Mouse (Mus musculus): ENCODE results near the gene Pigf.
"Not testable (repeated sequence)": the region's sequence is repeated elsewhere in the genome, so short reads cannot be mapped to it uniquely, and the experiment has no call there.

Gene Pigf

DNA sequence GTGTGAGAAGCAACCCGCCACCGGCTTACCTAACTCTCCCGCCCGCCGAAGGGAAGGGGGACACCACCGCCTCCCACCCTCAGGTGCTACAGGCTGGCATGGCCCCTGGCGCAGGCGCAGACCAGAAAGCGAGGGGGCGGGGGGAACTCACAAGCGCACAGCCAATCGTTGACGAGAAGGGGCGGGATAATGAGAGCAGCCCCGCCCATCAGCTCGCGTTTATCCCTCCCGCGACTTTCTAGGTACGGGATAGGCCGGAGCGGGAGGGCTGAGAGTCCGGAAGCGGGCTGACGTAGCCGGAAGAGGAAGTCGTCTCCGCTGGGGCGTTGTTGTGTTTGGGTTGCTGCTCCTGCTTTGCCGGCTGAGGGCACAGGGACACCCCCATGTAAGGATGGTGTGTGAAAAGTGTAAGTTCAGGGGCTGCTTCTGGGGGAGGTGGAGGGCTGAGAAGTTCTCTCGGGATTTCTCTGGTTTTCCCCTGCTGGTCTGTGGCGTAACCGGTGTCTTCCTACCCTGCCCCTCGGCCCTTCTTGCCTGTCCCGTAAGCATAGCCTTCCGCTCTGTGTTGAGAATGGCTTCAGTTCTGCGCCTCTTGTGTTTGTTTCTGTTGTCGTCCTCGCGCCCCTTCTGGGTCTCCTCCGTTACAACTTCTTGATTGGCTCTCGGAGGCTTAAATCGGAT lies at the start of gene Pigf, which contains the start of gene Cript:
TSS of gene Pigf (minus strand) at position 138 of the 681 bp plus-strand sequence.
TSS of gene Cript (plus strand) at position 282 of the 681 bp plus-strand sequence.
- DNase-seq (ENCODE audit: inconsistent ontology term) = peak; percentile 97

DNA sequence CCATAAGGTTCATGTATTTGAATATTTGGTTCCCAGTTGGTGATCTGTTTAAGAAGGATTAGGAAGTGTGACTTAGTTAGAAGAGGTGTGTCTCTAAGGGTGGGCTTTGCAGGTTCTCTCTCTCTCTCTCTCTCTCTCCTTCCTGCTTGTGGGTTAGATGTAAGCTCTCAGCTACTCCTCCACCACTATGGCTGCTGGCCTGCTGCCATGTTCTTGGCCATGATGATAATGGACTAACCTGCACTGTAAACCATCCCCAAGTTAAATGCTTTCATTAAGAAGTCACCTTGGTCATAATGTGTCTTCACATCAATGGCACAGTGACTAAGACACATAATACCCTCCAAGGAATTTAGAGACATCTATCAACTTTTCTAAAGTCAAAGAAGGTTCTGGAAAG lies 48.3 kb upstream of the Pigf start:
- no peak for DNase-seq (ENCODE audit: inconsistent ontology term)

DNA sequence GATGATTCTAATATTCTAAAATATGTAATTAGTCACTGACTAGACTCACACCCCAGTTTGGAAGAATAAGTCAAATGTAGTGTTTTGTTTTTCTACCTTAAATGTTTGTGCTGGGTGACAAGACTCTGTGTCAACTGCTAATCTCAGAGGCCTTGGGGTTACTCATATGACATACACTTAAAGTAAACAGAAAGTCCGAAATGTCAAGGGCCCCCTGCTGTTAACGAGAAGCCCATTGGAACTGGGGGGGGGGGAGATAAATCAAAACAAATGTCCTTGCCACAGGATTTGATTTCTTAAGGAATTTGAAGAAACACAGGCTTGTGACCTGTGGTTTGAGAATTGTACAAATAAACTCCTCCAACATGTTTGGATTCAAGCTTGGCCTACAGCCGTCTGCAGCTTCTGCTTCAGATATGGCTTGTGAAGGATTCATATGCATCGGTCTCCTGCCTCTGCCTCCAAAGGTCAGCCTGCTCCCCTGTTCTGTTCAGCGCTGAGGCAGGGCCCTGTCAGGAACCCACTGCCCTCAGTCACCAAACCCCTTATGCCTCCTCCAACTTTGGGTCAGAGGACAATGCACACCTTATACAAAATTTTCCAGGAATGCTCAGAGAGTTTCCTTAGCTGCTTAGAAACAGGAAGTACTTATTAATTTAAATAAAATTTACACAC lies 47.7 kb upstream of the Pigf start:
- no peak for DNase-seq (ENCODE audit: inconsistent ontology term)

DNA sequence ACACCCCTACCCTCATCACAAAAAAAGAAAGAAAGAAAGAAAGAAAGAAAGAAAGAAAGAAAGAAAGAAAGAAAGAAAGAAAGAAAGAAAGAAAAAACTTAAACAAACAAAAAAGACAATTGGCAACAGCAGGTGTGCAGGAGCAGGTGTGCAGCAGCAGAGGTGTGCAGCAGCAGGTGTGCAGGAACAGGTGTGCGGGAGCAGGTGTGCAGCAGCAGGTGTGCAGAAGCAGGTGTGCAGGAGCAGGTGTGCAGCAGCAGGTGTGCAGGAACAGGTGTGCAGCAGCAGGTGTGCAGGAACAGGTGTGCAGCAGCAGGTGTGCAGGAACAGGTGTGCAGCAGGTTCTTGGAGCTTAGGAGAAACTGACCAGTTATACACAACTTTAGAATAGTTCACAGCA lies 47.0 kb upstream of the Pigf start:
- not testable (repeated sequence) for DNase-seq (ENCODE audit: inconsistent ontology term)

DNA sequence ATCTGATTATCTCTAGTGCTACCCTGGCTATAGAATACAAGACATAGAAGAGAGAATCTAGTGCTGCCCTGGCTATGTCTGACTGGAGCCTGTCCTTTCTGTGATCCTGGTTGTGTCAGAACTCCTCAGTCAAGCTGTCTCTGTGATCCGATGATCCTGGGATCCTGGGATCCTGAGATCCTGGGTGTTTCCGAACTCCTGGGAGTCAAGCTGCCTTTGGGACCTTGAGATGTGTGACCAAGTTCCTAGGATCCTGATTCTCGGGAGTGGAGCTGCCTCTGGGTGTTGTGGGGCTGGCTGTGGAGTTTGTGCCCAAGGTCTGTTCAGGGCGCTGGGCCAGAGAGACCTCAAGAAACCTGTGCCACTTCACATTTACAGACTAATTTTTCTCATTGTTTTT lies 43.8 kb upstream of the Pigf start:
- no peak for DNase-seq (ENCODE audit: inconsistent ontology term)

DNA sequence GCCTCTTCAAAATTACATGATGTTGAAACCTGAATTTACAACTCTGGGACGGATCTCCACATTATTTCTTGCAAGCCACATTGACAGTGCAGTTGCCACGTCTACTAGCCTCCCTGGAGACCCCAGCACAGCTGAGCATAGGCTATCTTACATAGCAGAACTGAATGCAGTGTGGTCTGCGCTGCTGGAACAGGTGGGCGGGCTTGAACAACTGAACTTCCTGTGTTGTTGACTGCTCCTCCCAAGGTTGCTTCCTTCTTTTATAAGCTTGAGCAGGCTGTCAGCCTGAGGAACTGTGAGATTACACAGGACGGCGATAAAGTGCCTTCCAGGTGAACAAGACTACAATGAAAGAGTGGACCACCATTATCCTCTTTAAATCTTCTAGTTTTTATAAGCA lies 38.8 kb upstream of the Pigf start:
- DNase-seq (ENCODE audit: inconsistent ontology term) = no peak

DNA sequence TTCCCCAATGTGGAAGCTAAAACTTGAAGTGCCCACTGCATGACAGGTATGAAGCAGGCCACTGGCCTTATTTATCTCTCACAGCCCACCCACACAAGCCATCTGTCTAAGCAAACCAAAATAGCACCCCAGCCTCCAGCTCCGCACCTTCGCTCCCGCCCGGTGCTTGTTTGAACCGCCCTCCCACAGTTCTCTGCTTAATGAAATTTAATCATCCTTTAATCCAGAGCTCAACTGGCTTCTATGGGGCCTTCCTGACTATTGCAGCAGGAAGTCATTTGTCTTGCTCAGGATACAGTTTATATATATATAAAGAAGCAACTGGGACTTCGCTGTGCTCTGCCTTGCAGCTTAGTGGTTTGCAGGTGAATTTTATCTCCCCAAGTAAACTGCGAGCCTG lies 38.3 kb upstream of the Pigf start:
- DNase-seq (ENCODE audit: inconsistent ontology term) = no peak

DNA sequence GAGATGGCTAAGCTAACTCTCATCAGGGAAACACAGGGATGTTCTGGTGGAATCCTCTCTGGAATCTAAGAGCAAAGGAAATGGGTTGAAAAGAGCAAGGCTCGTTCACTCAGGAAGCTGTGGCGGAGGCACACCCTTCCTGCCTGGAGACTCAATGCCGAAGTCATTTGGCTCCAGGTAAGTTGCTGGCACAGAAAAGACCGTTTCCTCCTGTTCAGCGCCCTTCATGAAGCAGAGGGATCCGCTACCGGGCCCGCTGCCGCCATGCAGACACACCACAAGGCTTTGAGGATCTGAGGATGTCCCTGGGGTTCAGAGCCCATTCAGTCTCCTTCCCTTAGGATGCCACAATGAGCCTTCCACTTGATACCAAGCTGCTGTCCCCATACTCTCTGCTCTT lies 37.4 kb upstream of the Pigf start:
- DNase-seq (ENCODE audit: inconsistent ontology term) = no peak

DNA sequence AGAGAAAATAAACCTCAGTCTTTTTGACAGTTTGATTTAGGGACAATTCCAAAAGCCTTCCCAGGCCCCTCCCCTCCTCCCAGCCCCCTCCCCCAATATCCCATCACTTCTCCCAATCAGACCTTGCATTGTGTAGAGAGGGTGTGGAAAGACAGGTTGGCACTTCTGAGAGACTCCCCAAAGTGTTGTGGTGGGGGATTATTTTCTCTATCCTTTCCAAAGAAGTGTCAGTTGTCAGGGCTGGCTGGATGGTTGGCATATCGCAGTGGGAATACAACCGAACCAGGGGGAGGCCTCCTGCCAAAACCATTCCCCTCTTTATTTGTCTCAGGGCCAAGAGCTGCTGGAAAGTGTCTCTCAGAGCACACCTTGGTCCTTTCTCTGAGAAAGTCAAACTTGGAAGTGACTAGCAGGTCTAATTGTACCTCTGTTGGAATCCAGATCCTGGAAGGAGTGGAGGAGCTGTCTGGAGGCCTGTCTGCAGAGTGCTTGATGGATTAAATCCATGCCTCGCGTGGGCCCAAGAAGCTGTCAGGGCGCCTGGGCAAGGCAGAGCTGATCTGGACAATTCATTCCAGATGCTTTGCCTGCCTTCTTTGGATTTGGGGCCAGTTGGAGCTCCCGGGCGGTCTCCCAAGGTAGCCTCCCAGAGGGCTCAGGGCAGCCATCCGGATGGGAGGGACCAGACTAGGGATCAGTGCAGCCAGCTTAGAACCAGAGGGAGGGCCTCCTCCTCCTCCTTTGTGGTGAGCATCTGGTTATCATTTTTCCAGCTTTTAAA lies 32.5 kb upstream of the Pigf start:
- DNase-seq (ENCODE audit: inconsistent ontology term) = no peak

DNA sequence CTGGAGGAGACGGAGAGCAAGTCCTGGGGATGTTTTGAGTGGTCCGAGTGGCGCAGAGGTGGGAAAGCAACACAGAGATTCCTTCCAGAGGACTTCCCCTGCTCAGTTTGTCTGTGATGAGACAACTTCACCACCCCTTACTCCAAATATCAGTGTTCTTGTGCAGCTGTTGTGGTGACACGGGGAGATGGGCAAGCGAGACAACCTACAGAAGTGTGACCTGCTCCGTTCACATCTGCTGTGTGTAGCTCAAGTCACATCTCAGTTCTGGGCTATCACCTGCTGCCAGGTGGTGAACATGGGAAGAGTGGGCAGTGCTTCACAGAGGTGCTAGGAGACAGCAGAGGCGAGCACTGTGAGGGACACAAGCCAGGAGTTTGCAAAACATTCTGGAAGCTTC lies 31.6 kb upstream of the Pigf start:
- DNase-seq (ENCODE audit: inconsistent ontology term) = no peak

DNA sequence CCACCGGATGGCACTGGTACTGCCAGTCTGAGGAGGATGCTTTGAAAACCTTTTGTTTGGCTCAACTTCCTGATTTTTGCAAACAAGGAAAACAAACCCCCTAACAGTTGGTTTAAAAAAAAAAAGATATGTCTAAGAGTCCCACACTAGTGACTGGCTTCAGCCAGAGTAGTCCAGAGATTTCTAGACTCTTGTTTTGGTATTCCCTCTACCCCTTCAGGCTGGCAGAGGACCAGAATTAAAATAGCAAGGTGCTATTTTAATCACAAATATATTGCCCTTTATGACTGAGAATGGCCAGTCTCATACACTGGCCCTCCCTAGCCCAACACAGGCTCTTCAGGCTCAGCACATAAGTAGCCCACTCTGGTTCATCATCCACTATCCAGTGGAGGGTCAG lies 30.5 kb upstream of the Pigf start:
- no peak for DNase-seq (ENCODE audit: inconsistent ontology term)

DNA sequence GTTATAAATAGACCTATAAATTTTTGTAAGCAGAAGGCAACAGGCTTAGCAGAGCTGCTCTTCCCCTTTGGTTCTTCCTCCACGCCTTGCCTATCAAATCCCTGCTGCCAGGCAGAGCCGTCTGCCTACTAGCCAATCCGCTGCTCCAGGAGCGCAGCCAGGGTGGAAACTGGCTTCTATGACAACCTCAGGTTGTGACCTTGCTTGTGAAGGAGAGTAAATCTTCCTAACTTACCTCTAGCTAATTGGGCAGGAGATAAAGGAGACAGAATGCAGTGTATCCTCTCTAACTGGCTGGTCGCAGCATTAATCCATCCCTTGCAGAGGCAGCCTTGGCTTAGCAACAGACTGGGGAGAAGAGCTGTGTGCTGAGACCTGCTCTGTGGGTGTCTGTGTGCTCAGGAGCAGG lies 29.8 kb upstream of the Pigf start:
- DNase-seq (ENCODE audit: inconsistent ontology term) = peak; percentile 46

DNA sequence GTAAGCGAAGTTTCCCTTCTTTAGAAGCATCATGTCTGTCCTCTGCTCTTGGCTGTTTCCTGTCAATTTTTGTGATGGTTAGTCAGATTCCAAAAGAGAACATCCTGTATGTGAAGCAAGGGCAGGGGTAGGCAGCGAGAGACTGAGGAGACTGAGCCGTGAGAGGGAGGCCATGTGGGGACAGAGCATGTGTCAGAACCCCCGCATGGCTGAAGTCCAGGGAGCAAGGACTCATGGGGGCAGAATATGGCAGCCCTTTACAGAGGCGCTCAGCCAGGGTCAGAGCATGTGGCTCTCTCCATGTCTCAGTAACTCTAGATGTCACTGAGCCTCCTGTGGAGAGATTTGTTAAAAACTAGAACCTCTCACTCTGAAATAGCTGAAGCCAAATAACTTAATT lies 28.7 kb upstream of the Pigf start:
- no peak for DNase-seq (ENCODE audit: inconsistent ontology term)

DNA sequence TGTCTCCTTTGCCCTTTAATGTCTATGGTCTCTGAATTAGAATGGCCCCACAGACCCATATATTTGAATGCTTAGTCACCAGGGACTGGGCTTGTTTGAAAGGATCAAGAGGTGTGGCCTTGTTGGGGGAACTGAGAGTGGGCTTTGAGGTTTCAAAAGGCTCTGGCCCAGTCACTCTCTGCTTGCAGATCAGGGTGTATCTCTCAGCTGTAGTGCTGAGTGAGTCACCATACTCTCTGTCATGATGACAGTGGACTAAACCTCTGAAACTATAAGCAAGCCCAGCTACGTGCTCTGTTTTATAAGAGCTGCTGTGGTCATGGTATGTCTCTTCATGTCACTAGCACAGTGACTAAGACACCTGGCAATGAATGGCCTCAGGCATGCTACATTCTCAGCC lies 27.2 kb upstream of the Pigf start:
- no peak for DNase-seq (ENCODE audit: inconsistent ontology term)

DNA sequence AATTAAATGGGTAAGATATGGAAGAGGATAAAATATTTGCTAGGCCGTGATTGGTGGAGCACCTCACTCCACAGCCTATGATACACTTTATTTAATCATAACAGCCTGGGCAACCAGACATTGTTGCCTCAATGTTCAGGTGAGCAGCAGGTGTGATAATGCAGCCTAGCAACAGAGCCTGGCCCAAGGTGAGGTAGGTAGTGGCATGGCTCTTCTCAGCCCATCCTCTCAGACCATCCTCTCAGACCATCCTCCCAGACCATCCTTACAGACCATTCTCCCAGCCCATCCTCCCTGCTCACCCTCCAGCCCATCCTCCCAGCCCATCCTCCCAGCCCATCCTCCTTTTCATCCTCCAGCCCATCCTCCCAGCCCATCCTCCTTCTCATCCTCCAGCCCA lies 26.4 kb upstream of the Pigf start:
- no peak for DNase-seq (ENCODE audit: inconsistent ontology term)

DNA sequence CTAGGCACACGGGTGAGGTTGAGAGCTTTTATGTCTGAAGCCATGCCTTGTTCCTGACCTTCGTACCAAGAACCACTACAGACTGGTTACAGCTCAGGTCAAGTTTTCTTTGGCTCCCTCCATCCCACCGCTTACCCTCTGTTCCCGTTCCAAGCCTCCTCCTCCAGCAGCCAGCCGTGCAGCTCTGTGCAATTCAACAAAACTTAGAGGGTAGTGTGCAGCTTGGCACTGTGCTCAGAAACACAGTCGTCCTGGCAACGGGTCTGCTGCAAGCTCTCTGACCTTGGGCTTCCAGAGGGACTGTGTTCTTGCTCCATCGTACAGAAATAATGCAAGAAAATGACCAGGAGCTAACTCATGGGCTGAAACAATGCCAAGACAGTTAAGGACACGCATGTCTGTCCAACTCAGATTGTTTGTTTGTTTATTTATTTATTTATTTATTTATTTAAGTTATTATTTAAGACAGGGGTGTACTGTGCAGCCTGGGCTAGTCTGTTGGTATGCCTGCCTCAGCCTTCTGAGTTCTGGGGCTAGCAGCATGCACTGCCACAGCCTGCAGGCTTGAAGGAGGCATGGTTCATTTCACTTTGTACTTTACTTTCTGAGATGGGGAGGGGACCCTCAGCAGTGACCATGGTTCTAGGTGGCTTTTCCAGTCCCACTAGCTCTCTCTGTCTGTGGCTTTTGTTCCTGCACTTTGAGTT lies 25.4 kb upstream of the Pigf start:
- DNase-seq (ENCODE audit: inconsistent ontology term) = peak; percentile 78

DNA sequence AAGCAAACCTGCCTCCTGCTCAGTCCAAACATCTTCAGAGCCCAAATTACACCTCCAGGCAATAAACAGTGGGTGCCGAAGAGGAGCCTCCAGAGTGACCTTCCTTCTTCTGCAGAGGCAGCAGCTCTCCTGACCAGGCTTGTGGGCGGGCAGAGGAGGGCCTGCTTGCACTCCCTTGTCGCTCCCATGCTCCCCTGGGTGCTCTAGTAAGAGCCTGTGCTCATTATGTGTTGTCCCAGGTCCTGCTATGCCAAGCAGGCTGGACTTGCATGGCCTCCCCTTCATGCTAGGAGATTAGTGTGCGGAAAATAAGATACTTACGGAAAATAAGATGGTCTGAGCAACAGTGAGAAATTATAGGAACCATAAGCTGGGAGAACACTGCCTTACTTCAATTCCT lies 24.5 kb upstream of the Pigf start:
- DNase-seq (ENCODE audit: inconsistent ontology term) = no peak

DNA sequence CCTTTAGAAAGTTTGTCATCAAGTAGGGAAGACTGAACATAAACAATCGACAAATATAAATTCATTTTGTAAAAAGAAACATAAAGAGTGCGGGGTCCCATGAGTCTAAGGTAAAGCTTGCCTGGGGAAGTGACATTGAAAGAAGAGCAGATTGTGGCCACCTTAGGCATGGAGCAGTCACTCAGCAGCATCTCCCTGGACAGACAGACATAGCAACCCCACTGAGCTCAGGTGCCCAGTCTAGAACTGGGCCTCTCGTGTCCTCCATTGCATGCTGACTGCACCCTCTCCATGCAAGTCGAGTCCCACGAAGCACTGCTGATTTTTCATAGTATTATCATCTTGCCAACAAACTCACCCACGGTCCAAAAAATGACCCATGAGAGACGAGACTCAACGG lies 19.6 kb upstream of the Pigf start:
- no peak for DNase-seq (ENCODE audit: inconsistent ontology term)

DNA sequence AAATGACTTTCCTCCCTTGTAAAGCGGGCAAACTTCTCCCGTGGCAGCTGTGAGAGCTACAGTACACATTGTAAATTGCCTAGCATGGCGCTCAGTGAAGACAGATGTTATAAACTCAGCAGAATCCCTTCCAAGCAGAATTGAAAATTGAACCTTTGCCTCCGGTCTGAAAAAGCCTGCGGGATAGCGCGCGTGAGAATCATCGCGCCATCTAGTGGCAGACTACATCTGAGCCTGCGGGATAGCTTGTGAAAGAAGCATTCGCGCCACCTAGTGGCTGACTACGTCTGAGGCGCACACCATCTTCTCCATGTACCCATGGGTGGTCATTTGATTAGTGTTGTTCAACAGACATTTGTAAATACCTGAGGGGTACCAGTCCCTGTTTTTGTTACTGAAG lies 19.2 kb upstream of the Pigf start:
- peak; percentile 61 for DNase-seq (ENCODE audit: inconsistent ontology term)

DNA sequence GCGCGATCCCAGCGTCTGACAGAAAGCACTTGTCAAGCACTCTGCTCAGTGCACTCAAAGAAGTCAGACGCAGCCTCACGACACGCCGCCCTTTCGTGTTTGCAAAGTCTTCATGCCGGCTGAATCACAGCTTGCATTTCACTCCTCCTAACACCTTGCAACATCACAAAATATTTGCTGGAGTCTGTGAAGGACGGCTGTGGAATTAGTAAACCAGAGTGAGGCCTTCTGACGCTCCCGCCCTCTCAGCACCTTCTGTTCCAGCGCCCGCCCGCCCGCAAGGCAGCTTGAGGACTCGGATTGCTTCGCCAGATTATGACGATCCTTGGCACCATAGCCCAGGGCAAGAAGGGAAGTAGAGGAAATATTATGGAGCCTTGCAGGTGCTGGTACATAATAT lies 16.5 kb upstream of the Pigf start:
- DNase-seq (ENCODE audit: inconsistent ontology term) = no peak

DNA sequence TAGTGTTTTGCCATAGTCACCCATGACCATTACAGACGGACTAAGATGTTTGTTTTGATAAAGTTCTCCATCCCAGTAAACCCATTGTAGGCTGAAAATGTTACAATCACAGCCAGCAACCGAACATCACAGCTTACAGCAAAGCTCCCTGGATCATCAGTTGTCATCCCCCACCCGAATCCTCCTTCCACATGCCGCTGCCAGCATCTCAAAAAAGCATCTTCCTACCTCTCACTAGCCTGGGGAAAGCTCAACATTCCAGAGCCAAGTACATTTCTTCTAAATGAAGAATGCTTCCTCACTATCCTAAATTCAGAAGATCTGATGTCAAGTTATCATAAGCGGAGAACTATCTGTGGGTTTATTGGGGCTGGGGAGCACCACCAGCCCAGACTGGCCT lies 13.3 kb upstream of the Pigf start:
- DNase-seq (ENCODE audit: inconsistent ontology term) = no peak

All from Muller cell, postnatal 12 days (primary cell).